Mouse (Mus musculus) limb, embryonic 14.5 days (tissue): ENCODE data around the gene Cyp4x1. TPM values are rescaled to one million over a fixed set of nuclear protein-coding genes. Genes with fewer than 3 reads are reported as not detected.

ENCODE experiments used
- ATAC-seq: fragments of 200-750 bp; cut with Nextera tagmentation; 2 replicates; pipeline ENCODE4 v1.8.0; 2017; ENCODE audit warnings: low read depth, moderate number of reproducible peaks, moderate TSS enrichment; ENCODE audit not compliant: low FRiP score
- DNase-seq: peaks from one replicate; pipeline ENCODE4 v3.0.0-alpha.2; 2015; ENCODE audit warnings: low spot score
- H3K27ac ChIP-seq: fragments of 300-500 bp; sonication (generic); replicated peaks from 2 replicates; pipeline ENCODE4 v1.5.1; 2014; ENCODE audit warnings: low read depth, mild to moderate bottlenecking, low read length, moderate library complexity, mixed read lengths
- H3K27me3 ChIP-seq: fragments of 300-500 bp; sonication (generic); 2 replicates; pipeline ENCODE4 v1.6.1; 2014; ENCODE audit warnings: low read length, mixed read lengths; ENCODE audit not compliant: control insufficient read depth, insufficient read depth
- H3K36me3 ChIP-seq: fragments of 300-500 bp; sonication (generic); 2 replicates; pipeline ENCODE4 v1.6.1; 2014; ENCODE audit warnings: mild to moderate bottlenecking, low read length, moderate library complexity, mixed read lengths; ENCODE audit not compliant: control insufficient read depth, insufficient read depth
- H3K4me1 ChIP-seq: fragments of 300-500 bp; sonication (generic); 2 replicates; pipeline ENCODE4 v1.6.1; 2014; ENCODE audit warnings: antibody characterized with exemption, low read length, mixed read lengths; ENCODE audit not compliant: control insufficient read depth, insufficient read depth
- H3K4me2 ChIP-seq: fragments of 300-500 bp; sonication (generic); replicated peaks from 2 replicates; pipeline ENCODE4 v1.6.1; 2014; ENCODE audit warnings: low read depth, mild to moderate bottlenecking, low read length, moderate library complexity; ENCODE audit not compliant: severe bottlenecking
- H3K4me3 ChIP-seq: fragments of 300-500 bp; sonication (generic); replicated peaks from 2 replicates; pipeline ENCODE4 v1.5.1; 2014; ENCODE audit warnings: low read length
- H3K9ac ChIP-seq: fragments of 300-500 bp; sonication (generic); 2 replicates; pipeline ENCODE4 v1.6.1; 2014; ENCODE audit warnings: mild to moderate bottlenecking, low read depth, low read length, moderate library complexity; ENCODE audit not compliant: severe bottlenecking
- H3K9me3 ChIP-seq: fragments of 300-500 bp; sonication (generic); 2 replicates; pipeline ENCODE4 v1.6.1; 2016; ENCODE audit warnings: low read length; ENCODE audit not compliant: control insufficient read depth
- POLR2A ChIP-seq: fragments of 200-500 bp; IDR thresholded peaks from 2 replicates; pipeline ENCODE4 v1.8.0; 2012; ENCODE audit warnings: inconsistent platforms, mild to moderate bottlenecking, moderate library complexity, borderline replicate concordance; ENCODE audit not compliant: insufficient read depth, insufficient read length; ENCODE audit errors: extremely low read depth
- WGBS: fragments of 180-500 bp; shearing (Covaris S2); extraction: QIAGEN DNeasy Blood & Tissue Kit; methylation state at CpG from one replicate; pipeline ENCODE4 v1.1.7; 2014; 5-methylcytosine and 5-hydroxymethylcytosine counted together
- polyA plus RNA-seq, 2 experiments: library from polyadenylated mRNA; depleted of rRNA in 1 of 2; stranded (reverse) in 1 of 2; unstranded in 1 of 2; fragments of >200 nt; fragmentation: Nextera tagmentation in 1 of 2; extraction: Ambion mirVana in 1 of 2; gene quantifications; 2 replicates each; pipeline versions ENCODE4 v1.2.1 to v1.2.3; 2012 to 2014

The Cyp4x1 gene
- polyA plus RNA-seq, 2 experiments: 0.03 TPM; not detected in 1

GRCm38 (mm10) chr4:115056371-115056920, 77.6 kb downstream of the Cyp4x1 start, which contains the start of gene Tal1:
Gene Tal1, plus strand, starts transcription at chr4:115056426.
- ATAC-seq: peak; percentile 28; the same call in 1 of the 2 replicates

More at GRCm38 (mm10) chr4:115056371-115056920, 77.6 kb downstream of the Cyp4x1 start, which contains the start of gene Tal1:
- H3K4me3 ChIP-seq: peak within 1 kb of the TSS; percentile 36
- peak within 1 kb of the TSS; percentile 40; the same call in 1 of the 2 replicates for H3K9ac ChIP-seq
- H3K27ac ChIP-seq: no peak within 1 kb of the TSS
- peaks cover 15% of the 10 kb centered on the region for H3K4me1 ChIP-seq
- peaks cover 96% of the 10 kb centered on the region for H3K27me3 ChIP-seq
- no peak for TF ChIP-seq POLR2A
- peak within 1 kb of the TSS; percentile 55 for H3K4me2 ChIP-seq
- WGBS: under 1% methylated on average over 35 of the region's 60 CpGs
- no peak for DNase-seq
- no peaks in the 10 kb centered on the region for H3K9me3 ChIP-seq
- H3K36me3 ChIP-seq: no peaks in the 10 kb centered on the region

Other genes with a start within 250 kb of the Cyp4x1 start
- gene Foxd2, start 225.4 kb downstream of the Cyp4x1 start, polyA plus RNA-seq (2012; rRNA removed): 3.9 and 6.6 TPM in 2 replicates
- gene Foxd2, start 225.4 kb downstream of the Cyp4x1 start, polyA plus RNA-seq (2014; fragmentation: Nextera tagmentation; extraction: Ambion mirVana): 1.2 and 1.5 TPM in 2 replicates
- not detected in 2 replicates for gene Foxe3, start 208.3 kb downstream of the Cyp4x1 start, polyA plus RNA-seq (2012; rRNA removed)
- gene Foxe3, start 208.3 kb downstream of the Cyp4x1 start, polyA plus RNA-seq (2014; fragmentation: Nextera tagmentation; extraction: Ambion mirVana): not detected in 2 replicates
- 37.0 and 42.4 TPM in 2 replicates for gene Cmpk1, start 147.0 kb downstream of the Cyp4x1 start, polyA plus RNA-seq (2012; rRNA removed)
- gene Cmpk1, start 147.0 kb downstream of the Cyp4x1 start, polyA plus RNA-seq (2014; fragmentation: Nextera tagmentation; extraction: Ambion mirVana): 103 and 120 TPM in 2 replicates
- 16.2 and 18.0 TPM in 2 replicates for gene Stil, start 134.1 kb downstream of the Cyp4x1 start, polyA plus RNA-seq (2012; rRNA removed)
- 11.5 and 12.8 TPM in 2 replicates for gene Stil, start 134.1 kb downstream of the Cyp4x1 start, polyA plus RNA-seq (2014; fragmentation: Nextera tagmentation; extraction: Ambion mirVana)
- 3.4 and 4.4 TPM in 2 replicates for gene Tal1, start 77.9 kb downstream of the Cyp4x1 start, polyA plus RNA-seq (2012; rRNA removed)
- 1.6 and 1.7 TPM in 2 replicates for gene Tal1, start 77.9 kb downstream of the Cyp4x1 start, polyA plus RNA-seq (2014; fragmentation: Nextera tagmentation; extraction: Ambion mirVana)
- 11.3 and 12.0 TPM in 2 replicates for gene Pdzk1ip1, start 45.6 kb downstream of the Cyp4x1 start, polyA plus RNA-seq (2012; rRNA removed)
- 14.7 and 21.9 TPM in 2 replicates for gene Pdzk1ip1, start 45.6 kb downstream of the Cyp4x1 start, polyA plus RNA-seq (2014; fragmentation: Nextera tagmentation; extraction: Ambion mirVana)
- gene Cyp4a29, start 107.8 kb upstream of the Cyp4x1 start, polyA plus RNA-seq (2012; rRNA removed): not detected in 2 replicates
- gene Cyp4a29, start 107.8 kb upstream of the Cyp4x1 start, polyA plus RNA-seq (2014; fragmentation: Nextera tagmentation; extraction: Ambion mirVana): not detected in 2 replicates
- not detected in 2 replicates for gene Cyp4a12a, start 164.8 kb upstream of the Cyp4x1 start, polyA plus RNA-seq (2012; rRNA removed)
- not detected in 2 replicates for gene Cyp4a12a, start 164.8 kb upstream of the Cyp4x1 start, polyA plus RNA-seq (2014; fragmentation: Nextera tagmentation; extraction: Ambion mirVana)